Mouse (Mus musculus) large intestine, adult 2 months (tissue): Measurements from ENCODE around the gene Hist1h2be. TPM values are rescaled to one million over a fixed set of nuclear protein-coding genes. Genes with fewer than 3 reads are reported as not detected.
"Not testable (repeated sequence)": the region's sequence is repeated elsewhere in the genome, so short reads cannot be mapped to it uniquely, and the experiment has no call there.

Experiments used
- DNase-seq: peaks from one replicate; pipeline ENCODE4 v3.0.0-alpha.2; 2012; ENCODE audit warnings: low read depth, low spot score
- WGBS: fragments of 180-500 bp; shearing (Covaris S2); methylation state at CpG from one replicate; pipeline ENCODE4 v1.1.7; 2018; 5-methylcytosine and 5-hydroxymethylcytosine counted together
- polyA plus RNA-seq: library from polyadenylated mRNA; depleted of rRNA; stranded (reverse); fragments of >200 nt; gene quantifications from 2 replicates; pipeline ENCODE4 v1.2.3, GENCODE M21; 2012

Gene Hist1h2be
- polyA plus RNA-seq, 1 experiment: 1.9 TPM

- 23% methylated on average over 5 of the region's 5 CpGs for WGBS
- DNase-seq: no peak
Observed at GRCm38 (mm10) chr13:23593051-23593770, 27.7 kb downstream of the Hist1h2be start.

- no peak for DNase-seq
- whole genome bisulfite sequencing: 40% methylated on average over 7 of the region's 7 CpGs
Observed at GRCm38 (mm10) chr13:23592614-23593013, 28.3 kb downstream of the Hist1h2be start.

- WGBS: 85% methylated on average over 7 of the region's 7 CpGs
Observed at GRCm38 (mm10) chr13:23591886-23592285, 29.0 kb downstream of the Hist1h2be start.

GRCm38 (mm10) chr13:23591206-23591605, 29.7 kb downstream of the Hist1h2be start:
- DNase-seq: no peak
- WGBS: 93% methylated on average over 7 of the region's 7 CpGs

More at GRCm38 (mm10) chr13:23591886-23592285, 29.0 kb downstream of the Hist1h2be start:
- DNase-seq: not testable (repeated sequence)

GRCm38 (mm10) chr13:23586940-23587225, 34.0 kb downstream of the Hist1h2be start:
- 2% methylated on average over 1 of the region's 1 CpGs for WGBS
- no peak for DNase-seq

- WGBS: 1% methylated on average over 22 of the region's 22 CpGs
- no peak for DNase-seq
Observed at GRCm38 (mm10) chr13:23586099-23586939, 34.6 kb downstream of the Hist1h2be start.

GRCm38 (mm10) chr13:23585442-23586098, 35.4 kb downstream of the Hist1h2be start:
- peak; percentile 81 for DNase-seq
- WGBS: under 1% methylated on average over 34 of the region's 36 CpGs

- DNase-seq: no peak
- under 1% methylated on average over 21 of the region's 21 CpGs for WGBS
Observed at GRCm38 (mm10) chr13:23585029-23585441, 35.9 kb downstream of the Hist1h2be start.

- no peak for DNase-seq
Observed at GRCm38 (mm10) chr13:23584331-23584730, 36.6 kb downstream of the Hist1h2be start.

GRCm38 (mm10) chr13:23583387-23584068, 37.4 kb downstream of the Hist1h2be start:
- DNase-seq: no peak

GRCm38 (mm10) chr13:23582219-23583056, 38.5 kb downstream of the Hist1h2be start:
- DNase-seq: no peak

GRCm38 (mm10) chr13:23581408-23582218, 39.3 kb downstream of the Hist1h2be start, which contains the start of gene Hist1h4d:
Gene Hist1h4d (plus strand): TSS chr13:23581598.
- WGBS: under 1% methylated on average over 43 of the region's 43 CpGs
- peak; percentile 96 for DNase-seq

More at GRCm38 (mm10) chr13:23582219-23583056, 38.5 kb downstream of the Hist1h2be start:
- 20% methylated on average over 6 of the region's 6 CpGs for WGBS

GRCm38 (mm10) chr13:23577835-23578234, 43.1 kb downstream of the Hist1h2be start:
- DNase-seq: no peak
- 91% methylated on average over 1 of the region's 1 CpGs for WGBS

- WGBS: 51% methylated on average over 6 of the region's 6 CpGs
Observed at GRCm38 (mm10) chr13:23576906-23577639, 43.9 kb downstream of the Hist1h2be start.

GRCm38 (mm10) chr13:23576351-23576881, 44.5 kb downstream of the Hist1h2be start:
- DNase-seq: no peak

More at GRCm38 (mm10) chr13:23576906-23577639, 43.9 kb downstream of the Hist1h2be start:
- DNase-seq: no peak

GRCm38 (mm10) chr13:23575864-23576313, 45.0 kb downstream of the Hist1h2be start:
- WGBS: 4% methylated on average over 13 of the region's 40 CpGs
- not testable (repeated sequence) for DNase-seq

More at GRCm38 (mm10) chr13:23576351-23576881, 44.5 kb downstream of the Hist1h2be start:
- 47% methylated on average over 7 of the region's 7 CpGs for WGBS

- no peak for DNase-seq
- 1% methylated on average over 18 of the region's 18 CpGs for WGBS
Observed at GRCm38 (mm10) chr13:23575271-23575851, 45.6 kb downstream of the Hist1h2be start, which contains the start of gene Hist1h3d. Gene Hist1h3d (plus strand): TSS chr13:23575763.
